Mouse (Mus musculus): ENCODE results near the gene Supt5.

GRCm38 (mm10) chr7:28294481-28294880 is 44.1 kb downstream of the Supt5 start:
- no peak for TF ChIP-seq CTCF (IDR thresholded peaks at IDR 0.05; ENCODE audit: extremely low read depth, insufficient read depth, insufficient read length, insufficient replicate concordance)
- TF ChIP-seq POLR2A (IDR thresholded peaks at IDR 0.05; ENCODE audit: low read depth, low read length): no peak
